Mouse (Mus musculus): ENCODE measurements at regions not wholly inside any gene's neighbourhood (a gene's known extent, or its start where the extent isn't known, plus 50 kb on each side); places are given as distances from the start of the nearest gene placed in this dataset.

DNA sequence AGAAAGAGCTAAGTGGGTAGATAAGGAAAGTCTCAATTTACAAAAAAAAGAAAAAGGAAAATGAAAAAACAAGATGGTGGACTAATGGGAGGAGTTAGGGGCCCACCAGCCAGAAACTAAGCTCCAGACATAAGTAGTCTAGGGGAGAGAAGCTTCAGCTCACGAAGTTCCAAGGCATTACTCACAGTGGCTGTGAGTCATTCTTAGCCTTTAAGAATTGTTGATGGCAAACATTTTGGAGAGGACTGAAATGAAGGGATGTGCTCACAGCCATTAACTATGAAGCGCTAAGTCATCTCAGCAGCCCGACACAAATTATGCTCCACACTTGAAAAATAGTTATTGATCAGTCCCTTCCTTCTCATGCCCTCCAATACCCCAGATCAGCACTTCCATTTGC, 198.6 kb upstream of the Ppargc1a start:
- no peak for DNase-seq (ENCODE audit: low spot score)

DNA sequence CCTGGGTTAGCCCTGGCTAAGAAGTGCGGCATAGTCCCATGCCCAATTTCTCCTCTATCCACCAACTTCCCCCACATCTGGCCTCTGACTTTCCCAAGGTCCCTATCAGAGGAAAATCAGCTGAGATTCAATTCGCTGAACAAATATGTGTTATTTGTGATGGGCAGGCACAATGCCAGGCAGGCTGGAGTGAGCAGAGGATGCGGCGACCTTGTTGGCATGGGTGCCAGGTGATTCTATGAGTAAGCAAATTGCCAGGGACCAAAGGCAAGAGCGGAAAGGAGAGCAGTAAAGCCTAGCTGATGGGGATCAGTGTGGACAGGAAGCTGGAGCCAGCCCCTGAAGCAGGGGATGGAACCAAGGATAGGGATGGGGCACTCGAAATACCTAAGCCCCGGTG, 196.9 kb upstream of the Ppargc1a start:
- DNase-seq (ENCODE audit: low spot score) = no peak

DNA sequence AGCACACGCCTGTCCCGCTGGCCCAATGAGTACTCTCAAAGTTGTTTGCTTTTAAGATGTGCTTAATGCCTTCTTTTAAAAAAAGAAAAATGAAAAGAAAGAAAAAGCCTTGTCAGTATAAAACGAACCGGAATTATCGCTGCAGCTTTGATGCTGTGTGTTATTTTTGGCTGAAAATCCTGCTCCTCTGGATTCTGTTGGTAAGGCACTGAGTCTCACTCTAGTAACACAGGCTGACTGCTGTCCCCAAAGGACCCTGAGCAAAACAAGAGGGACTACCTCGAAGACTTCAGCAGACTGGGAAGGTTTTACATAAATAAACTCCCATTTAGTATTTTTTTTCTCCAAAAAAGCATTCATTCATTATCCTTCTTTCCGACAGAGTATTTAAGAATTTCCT, 196.1 kb upstream of the Ppargc1a start:
- DNase-seq (ENCODE audit: low spot score) = no peak

DNA sequence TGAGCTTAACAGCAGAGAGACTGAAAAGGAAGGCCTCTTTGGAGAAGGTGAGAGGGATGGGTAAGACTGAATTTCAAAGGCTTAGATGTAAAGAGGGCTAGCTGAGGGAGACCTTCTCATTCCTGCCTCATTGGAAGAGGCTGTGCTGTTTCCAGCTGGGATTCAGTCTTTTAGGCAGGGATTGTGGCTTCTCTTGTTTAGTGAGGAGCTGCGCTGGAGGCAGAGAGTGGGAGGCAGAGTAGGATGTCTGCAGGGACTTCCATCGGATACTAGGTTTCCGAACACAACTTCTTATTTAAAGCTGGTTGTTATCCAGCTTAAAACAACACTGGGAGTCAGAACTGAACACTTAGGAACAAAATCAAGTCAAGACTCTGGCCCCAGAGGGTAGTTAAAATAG, 194.8 kb upstream of the Ppargc1a start:
- no peak for DNase-seq (ENCODE audit: low spot score)

DNA sequence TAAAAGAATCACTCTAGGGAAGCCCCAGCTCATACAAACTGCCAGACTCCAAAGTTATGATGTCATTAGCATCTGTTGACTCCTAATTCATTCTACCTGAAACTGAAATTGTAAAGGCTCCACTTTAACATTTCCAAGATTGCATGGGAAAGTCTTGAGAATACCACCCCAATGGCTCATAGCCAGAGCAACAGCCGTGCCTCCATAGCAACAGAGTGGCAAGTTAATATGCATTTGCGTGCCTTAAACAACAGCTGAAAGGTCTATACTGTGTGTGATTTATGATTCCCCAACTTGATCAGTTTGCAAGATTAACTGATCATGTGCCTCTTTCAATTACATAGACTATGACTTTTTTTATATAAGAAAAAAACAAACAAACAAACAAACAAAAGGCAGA, 190.8 kb upstream of the Ppargc1a start:
- DNase-seq (ENCODE audit: low spot score) = no peak

DNA sequence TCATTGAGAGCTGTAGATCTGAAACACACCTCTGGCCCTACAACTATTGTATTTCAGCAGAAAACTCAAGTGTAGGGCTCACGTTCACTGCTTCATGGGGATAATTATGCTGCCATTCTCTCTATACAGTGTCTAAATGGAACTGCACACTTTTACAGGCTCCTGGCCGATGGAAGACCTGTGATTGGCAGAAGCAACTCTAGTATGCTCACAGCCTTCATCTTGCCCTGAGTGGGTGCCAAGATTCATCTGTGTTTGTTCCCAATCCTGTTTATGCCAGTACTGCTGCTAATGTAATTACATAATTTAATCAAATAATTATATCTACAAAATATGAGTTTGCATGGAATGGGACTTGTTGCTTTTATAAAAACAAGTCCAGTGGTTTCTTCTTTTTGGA, 190.3 kb upstream of the Ppargc1a start:
- DNase-seq (ENCODE audit: low spot score) = no peak

DNA sequence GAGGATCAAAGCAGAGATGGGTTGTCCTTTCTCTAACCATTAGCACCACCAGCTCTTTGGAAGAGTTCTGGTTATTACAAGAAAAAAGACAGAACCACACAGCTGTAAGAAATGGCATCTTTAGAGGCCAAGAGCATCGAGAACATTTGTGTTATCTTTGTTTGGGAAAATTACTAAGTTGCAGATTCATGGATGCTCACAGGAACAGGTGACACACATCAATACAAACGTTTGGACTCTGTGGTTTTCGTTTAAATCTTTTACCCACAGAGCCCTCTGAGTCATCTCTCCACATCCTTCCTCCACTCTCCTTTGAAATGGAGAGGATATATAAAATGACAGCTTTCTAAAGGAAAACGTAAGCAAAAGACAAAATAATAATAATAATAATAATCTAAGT, 184.5 kb upstream of the Ppargc1a start:
- DNase-seq (ENCODE audit: low spot score) = no peak

DNA sequence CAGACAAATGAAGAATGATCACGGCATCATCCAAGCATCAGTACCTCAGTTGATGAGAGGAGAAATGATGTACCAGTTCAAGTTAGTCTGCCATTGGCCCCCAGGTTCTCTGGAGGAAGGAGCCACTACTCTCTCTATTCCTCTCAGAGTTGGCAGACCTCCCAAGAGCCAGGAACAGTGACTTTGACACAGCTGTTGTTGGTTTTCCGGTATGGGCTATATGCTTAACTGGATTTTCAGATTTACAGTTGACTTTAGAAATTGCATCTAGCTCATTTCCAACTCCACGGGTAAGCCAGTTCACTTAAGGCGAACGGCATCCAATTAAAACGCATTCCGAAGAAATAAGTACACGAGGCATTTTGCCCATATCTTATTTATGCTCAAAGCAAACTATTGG, 182.9 kb upstream of the Ppargc1a start:
- no peak for DNase-seq (ENCODE audit: low spot score)

DNA sequence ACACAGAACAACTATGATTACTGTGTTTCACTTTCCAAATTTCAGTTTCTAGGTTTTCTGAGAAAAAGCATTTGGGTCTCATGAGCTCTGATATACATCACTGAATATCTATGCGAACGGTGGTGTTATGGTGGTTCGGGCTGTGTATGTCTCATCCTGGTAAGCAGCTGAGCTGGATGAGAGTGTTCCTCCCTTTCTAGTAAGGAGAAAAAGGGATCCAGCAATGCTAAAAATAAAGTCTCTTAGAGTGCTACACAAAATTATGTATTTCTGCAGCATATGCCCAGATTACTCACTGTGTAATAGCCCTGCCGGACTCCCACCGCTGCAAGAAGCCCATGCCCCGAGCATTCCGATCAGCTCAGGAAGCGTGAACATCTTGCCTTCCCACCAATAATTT, 173.4 kb upstream of the Ppargc1a start:
- DNase-seq (ENCODE audit: low spot score) = no peak

DNA sequence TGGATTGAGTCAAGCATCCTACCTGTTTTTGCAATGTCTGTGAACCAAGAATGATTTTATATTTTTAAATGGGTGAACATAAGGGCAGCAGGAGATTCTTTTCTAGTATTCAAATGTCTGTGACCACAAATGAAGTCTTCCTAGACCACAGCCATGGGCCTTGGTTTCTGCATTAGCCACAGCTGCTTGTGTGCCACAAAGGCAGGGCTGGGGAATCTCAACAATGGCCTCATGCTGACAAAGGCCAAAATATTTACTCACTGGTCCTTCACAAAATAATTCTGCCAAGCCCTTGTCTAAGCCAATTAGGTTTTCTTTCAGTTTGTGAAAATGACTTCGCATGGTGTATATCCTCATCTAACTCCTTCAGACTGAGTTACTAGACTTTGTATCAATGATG, 162.7 kb upstream of the Ppargc1a start:
- DNase-seq (ENCODE audit: low spot score) = no peak

DNA sequence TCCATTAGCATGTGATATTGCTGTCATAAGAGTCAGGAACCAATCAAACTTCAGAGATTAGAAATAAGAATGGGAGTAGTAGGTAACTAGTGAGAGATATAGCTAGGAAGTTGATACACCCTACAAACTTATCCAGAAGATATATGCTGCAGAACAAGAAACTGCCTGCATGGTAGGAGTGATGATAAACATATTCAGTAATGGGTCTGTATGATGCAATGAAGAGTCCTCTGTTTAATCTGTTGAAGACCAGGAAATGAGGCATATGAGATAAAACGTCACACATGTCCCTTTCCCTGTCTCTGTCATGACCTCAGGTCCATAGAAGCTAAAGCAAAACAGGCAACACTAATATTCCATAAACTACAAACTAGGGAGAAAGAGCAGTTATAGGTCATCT, 162.2 kb upstream of the Ppargc1a start:
- no peak for DNase-seq (ENCODE audit: low spot score)

DNA sequence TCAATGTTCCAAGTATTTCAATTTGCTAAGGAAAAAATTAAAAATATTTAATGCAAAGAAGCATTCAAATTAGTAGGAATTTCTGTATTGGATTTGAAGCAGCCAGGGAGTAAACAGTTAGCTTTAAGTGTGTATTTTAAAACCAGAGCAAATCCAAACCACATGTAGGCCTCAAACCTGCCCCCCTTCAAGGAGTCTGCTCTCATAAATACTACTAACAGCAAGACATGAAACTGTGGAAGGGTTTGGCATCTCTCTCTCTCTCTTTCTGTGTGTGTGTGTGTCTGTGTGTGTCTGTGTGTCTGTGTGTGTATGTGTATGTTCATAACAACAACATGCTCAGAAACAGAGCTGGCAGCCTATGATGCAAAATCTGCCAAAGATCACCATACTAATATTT, 159.2 kb upstream of the Ppargc1a start:
- no peak for DNase-seq (ENCODE audit: low spot score)

DNA sequence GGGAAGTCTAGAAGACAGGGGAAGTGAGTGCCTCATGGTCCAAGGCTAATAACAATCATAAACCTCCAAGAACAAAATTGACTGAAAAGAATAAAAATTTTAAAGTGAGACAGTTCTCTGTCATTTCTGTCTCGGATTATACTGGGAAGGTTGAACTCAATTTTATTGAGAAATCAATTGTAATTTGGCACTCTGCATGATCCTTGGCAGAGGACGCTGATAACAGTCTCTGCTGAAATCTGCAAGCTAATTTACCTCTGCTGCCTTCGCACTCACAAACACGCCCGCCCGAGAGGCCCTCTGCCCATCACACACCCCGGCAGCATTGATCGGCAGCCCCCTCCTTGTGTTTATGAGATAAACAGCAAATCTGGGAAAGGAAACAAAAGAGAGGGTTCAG, 151.4 kb upstream of the Ppargc1a start:
- DNase-seq (ENCODE audit: low spot score) = no peak

DNA sequence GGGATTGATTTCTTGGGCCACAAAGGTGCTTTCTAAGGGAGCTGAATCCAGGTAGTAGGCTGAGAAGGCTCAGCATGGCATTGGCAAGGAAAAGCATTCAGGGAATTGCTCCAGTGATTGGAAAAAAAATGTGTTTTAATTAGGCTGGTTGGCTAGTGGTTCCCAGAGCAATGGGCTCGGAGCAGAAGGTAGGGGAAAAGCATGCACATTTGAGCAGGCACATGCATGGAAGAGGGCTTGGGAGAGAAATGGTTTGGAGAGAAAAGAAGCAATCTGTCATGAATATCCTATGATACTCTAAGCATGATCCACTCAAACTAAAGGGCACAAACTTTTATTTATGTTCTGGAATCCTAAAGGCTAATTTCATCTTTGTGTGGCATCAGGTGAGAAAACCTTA, 150.9 kb upstream of the Ppargc1a start:
- no peak for DNase-seq (ENCODE audit: low spot score)

DNA sequence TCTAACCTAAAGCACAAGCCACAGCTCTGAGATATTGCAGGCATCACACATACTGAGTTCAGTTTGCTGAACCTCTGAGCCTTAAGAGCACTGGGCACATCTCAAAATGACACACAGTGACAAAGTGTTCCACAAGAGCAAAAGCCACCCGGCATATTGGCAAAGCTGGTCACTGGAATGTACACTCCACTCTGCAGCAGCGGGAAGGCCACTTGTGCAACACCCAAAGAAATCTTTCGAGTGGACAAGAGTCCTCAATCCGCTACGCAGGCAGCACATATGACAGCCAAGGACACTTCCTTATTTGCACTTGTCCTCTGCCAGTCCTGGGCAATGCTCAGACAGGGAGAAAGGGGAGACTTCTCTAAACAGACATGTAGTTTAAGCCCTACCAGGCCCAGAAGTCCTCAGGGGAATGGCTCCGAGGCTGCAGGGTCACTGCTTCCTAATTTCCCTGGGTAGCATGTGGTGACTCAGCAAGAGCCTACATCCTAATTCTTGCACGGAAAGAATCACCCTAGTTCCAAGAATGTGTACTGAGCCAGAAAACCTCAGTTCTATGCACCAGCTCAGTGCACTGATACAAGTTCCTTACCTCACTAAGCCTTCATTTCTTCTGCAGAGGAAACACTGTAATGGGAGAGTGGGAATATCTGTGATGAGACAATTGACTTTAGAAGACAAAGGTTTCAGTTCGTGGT, 144.5 kb upstream of the Ppargc1a start:
- no peak for DNase-seq (ENCODE audit: low spot score)

DNA sequence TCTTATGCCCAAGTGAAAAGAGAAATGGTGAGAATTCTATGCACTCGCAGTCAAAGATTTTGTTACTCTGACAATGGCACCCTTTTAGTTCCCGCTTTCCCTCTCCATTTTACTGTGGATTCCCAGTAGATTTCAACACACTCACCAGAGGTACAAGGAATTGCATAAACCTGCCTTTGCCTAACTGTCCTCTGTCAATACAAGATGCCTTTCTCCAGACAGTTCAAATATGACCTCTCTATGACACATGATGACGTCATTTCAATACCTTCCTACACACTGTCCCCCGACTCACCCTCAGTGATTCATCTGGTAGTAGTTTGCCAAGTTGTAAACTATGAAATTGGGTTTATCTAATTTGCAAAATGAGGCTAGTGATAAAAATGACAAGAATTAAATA, 143.1 kb upstream of the Ppargc1a start:
- no peak for DNase-seq (ENCODE audit: low spot score)

DNA sequence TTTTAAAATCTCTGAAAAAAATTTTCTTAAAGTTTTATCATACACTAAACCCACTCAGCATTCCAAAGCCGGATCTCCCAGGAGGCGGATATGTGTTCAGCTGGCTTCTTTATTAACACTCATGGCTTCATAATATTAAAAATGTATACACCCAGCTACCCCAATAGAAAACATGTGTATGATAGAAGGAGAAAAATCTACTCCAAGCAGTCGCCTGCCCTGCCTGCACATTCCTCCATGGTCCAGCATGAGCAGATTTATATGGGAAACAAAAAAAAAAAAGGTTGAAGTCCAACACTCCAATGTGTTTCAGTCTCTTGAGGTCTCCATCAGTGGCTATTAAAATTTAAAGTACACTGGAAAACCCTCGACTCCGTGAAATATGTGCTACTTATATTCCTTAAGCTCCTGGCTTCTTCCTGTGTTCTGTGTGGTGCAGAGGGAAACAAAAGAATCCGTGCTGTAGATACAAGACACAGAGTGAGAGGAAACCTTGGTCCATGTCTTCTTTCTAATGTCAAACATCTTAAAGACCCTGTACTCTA, 142.0 kb upstream of the Ppargc1a start:
- no peak for DNase-seq (ENCODE audit: low spot score)

DNA sequence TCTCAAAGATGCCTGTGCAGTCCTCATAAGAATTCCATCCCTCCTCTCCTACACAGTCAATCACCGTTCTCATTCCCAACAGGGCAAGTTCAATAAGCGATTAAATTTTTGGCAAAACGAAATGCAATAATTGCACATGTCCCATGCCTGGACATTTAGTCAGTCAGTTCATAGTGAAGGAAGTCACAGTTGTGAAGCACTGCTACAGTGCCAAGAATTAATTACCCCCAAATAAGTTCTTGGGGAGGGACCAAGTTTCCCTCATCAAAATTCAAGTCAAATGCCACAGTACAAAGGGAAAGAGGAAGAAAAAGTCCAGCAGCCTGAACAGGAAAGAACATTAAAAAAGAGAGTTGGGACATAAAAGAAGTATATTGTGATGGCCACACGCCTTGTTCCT, 112.4 kb upstream of the Ppargc1a start:
- DNase-seq (ENCODE audit: low spot score) = no peak

DNA sequence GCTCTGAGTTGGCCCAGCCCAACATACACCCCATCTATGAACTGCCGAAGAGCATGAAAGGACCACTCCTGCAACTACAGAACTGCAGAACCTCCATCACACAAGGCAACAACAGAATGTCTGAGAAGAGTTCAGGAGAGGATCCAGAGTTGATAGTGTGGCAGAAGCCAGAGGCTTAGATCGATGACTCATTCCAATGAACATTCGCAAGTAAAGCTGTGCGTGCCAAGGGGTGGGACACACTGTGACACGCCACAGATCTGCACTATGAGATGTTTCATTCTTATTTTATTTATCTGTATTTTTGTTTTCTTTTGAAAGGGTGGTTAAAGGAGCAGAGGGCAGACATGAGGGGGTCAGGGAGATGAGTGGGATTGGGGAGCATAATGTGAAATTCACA, 103.7 kb upstream of the Ppargc1a start:
- no peak for DNase-seq (ENCODE audit: low spot score)

DNA sequence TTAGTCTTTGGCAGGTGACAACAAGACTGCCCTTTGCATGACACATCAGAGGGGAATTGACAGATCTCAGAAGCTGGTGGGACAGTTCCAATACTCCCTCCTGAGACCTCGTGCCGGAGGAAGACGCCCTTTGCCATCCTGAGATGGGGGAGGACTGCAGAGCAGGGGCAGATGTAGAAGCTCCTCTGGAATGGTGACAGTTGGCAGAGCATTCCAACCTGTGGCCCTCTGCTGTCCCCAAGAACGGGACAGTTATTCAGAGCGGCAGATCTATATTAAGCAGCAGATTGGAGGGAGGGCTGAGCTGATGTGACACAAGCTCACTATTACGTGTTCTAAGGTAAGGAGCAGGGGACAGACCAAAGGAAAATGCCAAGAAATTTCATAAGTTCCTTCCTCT, 97.7 kb upstream of the Ppargc1a start:
- no peak for DNase-seq (ENCODE audit: low spot score)

DNA sequence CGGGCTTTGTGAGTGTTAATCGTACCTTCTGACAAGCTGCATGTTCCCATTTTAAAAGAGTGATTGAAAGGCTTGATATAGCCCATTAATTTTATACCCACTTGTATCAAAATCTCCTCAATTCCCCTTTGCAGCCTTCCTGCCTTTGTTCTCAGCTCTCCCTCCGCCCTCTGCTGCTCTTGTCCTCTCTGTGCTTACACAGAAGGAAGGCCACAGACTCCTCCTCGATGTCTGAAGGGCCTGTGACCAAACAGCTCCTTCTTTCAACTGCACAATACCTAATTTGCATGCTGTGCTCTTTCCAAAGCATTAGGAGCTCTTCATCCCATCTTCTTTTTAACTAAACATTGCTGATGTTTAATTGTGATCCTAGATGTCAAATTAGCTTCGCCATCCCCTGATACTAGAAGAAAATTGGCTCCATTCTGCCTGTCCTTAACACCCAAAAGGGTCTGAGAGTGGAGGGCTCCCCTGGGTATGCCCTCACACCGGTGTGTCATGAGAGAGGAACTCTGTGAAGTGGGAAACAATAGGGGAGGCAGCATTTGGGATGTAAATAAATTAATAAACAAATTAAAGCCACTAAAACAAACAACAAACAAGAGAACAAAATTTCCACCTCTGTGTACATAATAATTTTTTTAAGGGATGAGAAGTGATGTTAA, 90.8 kb upstream of the Ppargc1a start:
- DNase-seq (ENCODE audit: low spot score) = no peak

DNA sequence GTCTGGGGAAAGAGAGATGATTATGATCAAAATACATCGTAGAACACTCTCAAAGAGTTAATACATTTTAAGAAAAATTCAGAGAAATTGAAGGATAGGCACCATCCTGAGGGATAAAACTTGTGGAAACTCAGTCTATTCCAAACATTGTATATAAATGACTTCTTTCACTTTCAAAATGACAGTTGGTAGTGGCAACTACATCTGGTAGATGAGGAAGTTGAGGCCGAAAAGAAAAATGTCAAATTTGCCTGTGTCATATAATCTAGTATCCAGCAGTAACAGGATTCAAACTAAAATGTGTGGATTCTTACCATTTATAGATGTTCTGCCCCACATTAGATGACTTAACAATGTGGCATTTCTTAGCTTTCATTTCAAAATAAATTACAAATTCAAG, 86.0 kb upstream of the Ppargc1a start:
- no peak for DNase-seq (ENCODE audit: low spot score)

DNA sequence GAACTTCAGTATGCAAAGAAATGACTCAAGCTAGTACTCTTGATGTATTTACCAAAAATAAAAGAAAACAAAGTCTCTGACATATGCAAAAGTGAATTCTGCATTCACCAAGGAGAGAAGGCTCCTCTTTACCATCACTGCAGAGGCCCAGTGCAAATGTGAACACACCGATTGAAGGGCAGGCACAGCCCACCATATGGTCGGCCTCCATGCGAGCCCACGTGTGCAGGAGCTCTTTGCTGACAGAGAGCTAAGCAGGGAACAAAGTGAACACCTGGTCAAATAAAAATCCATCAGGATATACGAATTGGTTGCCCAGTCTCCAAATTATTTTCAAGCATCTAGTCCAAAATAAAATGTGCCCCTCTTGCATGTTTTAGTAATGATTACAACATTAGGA, 56.9 kb upstream of the Ppargc1a start:
- DNase-seq (ENCODE audit: low spot score) = no peak

Measured in thymus, postnatal 0 days (tissue).